Comparison of ENCODE assay signal across 8 mouse cellular contexts in the genomic region with DNA sequence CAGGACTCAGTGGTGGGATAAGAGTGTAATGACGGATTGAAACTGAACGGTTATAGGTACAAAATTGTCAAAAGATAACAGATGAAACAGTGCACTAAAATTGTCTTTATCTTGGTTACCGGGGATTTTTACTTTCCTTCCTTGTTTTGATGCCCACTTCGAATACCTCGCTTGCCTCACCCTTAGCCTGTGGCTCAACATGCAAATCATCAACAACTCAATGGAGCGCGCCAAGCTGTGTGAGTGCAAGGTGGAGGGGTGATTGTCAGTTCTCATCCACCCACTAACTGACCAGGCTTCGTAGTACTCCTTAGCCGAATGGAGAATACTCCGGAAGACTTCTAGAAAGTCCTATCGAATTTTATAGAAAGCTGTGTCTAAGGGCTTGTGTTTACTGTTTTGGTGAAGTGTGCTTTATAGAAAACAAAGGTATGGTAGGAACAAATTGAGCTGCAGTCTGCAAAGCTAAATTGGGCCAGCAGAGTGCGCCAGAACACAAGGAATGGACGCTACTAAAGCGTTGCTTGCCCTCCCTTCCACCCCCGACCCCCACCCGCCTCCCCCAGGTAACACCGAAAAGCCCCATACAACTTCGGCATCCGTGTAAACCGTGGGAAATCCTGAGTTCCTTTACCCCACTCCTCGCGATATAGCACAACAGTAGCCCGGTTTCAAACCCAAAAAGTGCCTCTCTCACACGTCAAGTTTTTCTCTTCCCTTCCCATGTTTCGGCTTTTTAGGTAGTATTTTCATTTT.
DNase-seq lines count a peak whose midpoint lies in the region; ATAC-seq and TF ChIP-seq lines count a peak whose summit lies in the region.

No protein-coding gene starts in this region.

- 0 out of 2 replicates have a peak overlapping the region, but pooled peaks have one; percentile 10 for H3K27ac ChIP-seq in embryonic facial prominence, embryonic 10.5 days (replicated peaks)
- no peak overlapping the region for H3K27ac ChIP-seq in heart, embryonic 11.5 days (ENCODE audit: low read depth, low read length)
- no peak overlapping the region for H3K27ac ChIP-seq in lung, postnatal 0 days (ENCODE audit: low read length)

- TF ChIP-seq CTCF in G1E (IDR thresholded peaks at IDR 0.05; ENCODE audit: low read depth, low read length) = peak; percentile 50
- peak; percentile 75 for TF ChIP-seq CTCF in lung, postnatal 0 days (IDR thresholded peaks at IDR 0.05)

- 26% methylated on average over 25 of the region's 25 CpGs for WGBS in embryonic facial prominence, embryonic 10.5 days
- 20% methylated on average over 25 of the region's 25 CpGs for WGBS in heart, embryonic 11.5 days (ENCODE audit: insufficient replicate concordance)
- 22% methylated on average over 25 of the region's 25 CpGs for WGBS in lung, postnatal 0 days

- no peak for TF ChIP-seq EP300 in lung, postnatal 0 days (IDR thresholded peaks at IDR 0.05)

- peak overlapping the region; percentile 60; the same call in 1 of the 2 replicates for H3K9ac ChIP-seq in heart, embryonic 11.5 days (ENCODE audit: low read depth, low read length)
- H3K9ac ChIP-seq in lung, postnatal 0 days (replicated peaks; ENCODE audit: low read depth) = peak overlapping the region; percentile 29; the same call in 1 of the 2 replicates

- peak; percentile 38; the same call in 1 of the 2 replicates for ATAC-seq in G1E (ENCODE audit: extremely low read depth, insufficient number of reproducible peaks, low FRiP score, poor library complexity, severe bottlenecking)
- ATAC-seq in heart, embryonic 11.5 days (replicated peaks; ENCODE audit: insufficient number of reproducible peaks, low FRiP score, low TSS enrichment) = no peak
- ATAC-seq in lung, postnatal 0 days = no peak

- DNase-seq in 416B (ENCODE audit: low read depth) (peak; percentile 73), G1E (ENCODE audit: low spot score) (peak; percentile 24)
- DNase-seq in embryonic facial prominence, embryonic 10.5 days (ENCODE audit: low spot score) = peak; percentile 65
- peak; percentile 80 for DNase-seq in kidney, postnatal 10 days
- peak; percentile 38 for DNase-seq in lung, postnatal 0 days (ENCODE audit: low spot score)
- peak; percentile 6 for DNase-seq in retina, adult 2 months (ENCODE audit: low read depth, low spot score)
- peak; percentile 92 for DNase-seq in thymus, postnatal 4 days

- H3K36me3 ChIP-seq in G1E (replicated peaks) = no peaks in the 10 kb centered on the region
- no peaks in the 10 kb centered on the region for H3K36me3 ChIP-seq in embryonic facial prominence, embryonic 10.5 days (replicated peaks)
- H3K36me3 ChIP-seq in heart, embryonic 11.5 days (ENCODE audit: control insufficient read depth, insufficient read depth, low read length) = no peaks in the 10 kb centered on the region
- no peaks in the 10 kb centered on the region for H3K36me3 ChIP-seq in lung, postnatal 0 days (ENCODE audit: insufficient read depth, low read length)

- H3K9me3 ChIP-seq in G1E (replicated peaks) = no peaks in the 10 kb centered on the region
- H3K9me3 ChIP-seq in embryonic facial prominence, embryonic 10.5 days = no peaks in the 10 kb centered on the region
- H3K9me3 ChIP-seq in heart, embryonic 11.5 days (replicated peaks; ENCODE audit: control insufficient read depth, low read length) = no peaks in the 10 kb centered on the region
- H3K9me3 ChIP-seq in lung, postnatal 0 days (ENCODE audit: low read length) = no peaks in the 10 kb centered on the region

- peak overlapping the region; percentile 59 for H3K4me3 ChIP-seq in G1E (ENCODE audit: low read depth, low read length)
- H3K4me3 ChIP-seq in embryonic facial prominence, embryonic 10.5 days = peak overlapping the region; percentile 49
- H3K4me3 ChIP-seq in heart, embryonic 11.5 days (ENCODE audit: low read depth, low read length) = peak overlapping the region; percentile 36
- peak overlapping the region; percentile 29 for H3K4me3 ChIP-seq in lung, postnatal 0 days (ENCODE audit: low read depth, low read length)

- 0 out of 2 replicates have a peak, but pooled peaks cover 7% of the 10 kb centered on the region for H3K27me3 ChIP-seq in G1E (ENCODE audit: insufficient read depth, low read length)
- no peaks in the 10 kb centered on the region for H3K27me3 ChIP-seq in embryonic facial prominence, embryonic 10.5 days (replicated peaks; ENCODE audit: low read depth, poor library complexity, severe bottlenecking)
- H3K27me3 ChIP-seq in heart, embryonic 11.5 days (ENCODE audit: control insufficient read depth, insufficient read depth, low read length) = no peaks in the 10 kb centered on the region
- no peaks in the 10 kb centered on the region for H3K27me3 ChIP-seq in lung, postnatal 0 days (replicated peaks; ENCODE audit: insufficient read depth, low read length)

- H3K4me2 ChIP-seq in heart, embryonic 11.5 days = peak overlapping the region; percentile 67
- H3K4me2 ChIP-seq in lung, postnatal 0 days (replicated peaks; ENCODE audit: low read depth, low read length) = peak overlapping the region; percentile 52

- H3K4me1 ChIP-seq in G1E (ENCODE audit: insufficient read depth, low read depth, low read length) = peaks cover 46% of the 10 kb centered on the region
- no peaks in the 10 kb centered on the region for H3K4me1 ChIP-seq in embryonic facial prominence, embryonic 10.5 days
- H3K4me1 ChIP-seq in heart, embryonic 11.5 days (ENCODE audit: control insufficient read depth, insufficient read depth, low read length) = peaks cover 6% of the 10 kb centered on the region; the same call in 1 of the 2 replicates
- H3K4me1 ChIP-seq in lung, postnatal 0 days (ENCODE audit: insufficient read depth, low read depth, low read length) = no peaks in the 10 kb centered on the region

Comparison
In these comparisons a context has a peak if more than half of its experiments do, and no peak if none do; other contexts are left out.
1. DNase-seq: peak in every context shown above with its lines; median percentile 92 in thymus, postnatal 4 days; 80 in kidney, postnatal 10 days; 73 in 416B; 65 in embryonic facial prominence, embryonic 10.5 days; 38 in lung, postnatal 0 days; 24 in G1E; 6 in retina, adult 2 months.